Mouse (Mus musculus): ENCODE data around the gene Irgc1. TPM values are rescaled to one million over a fixed set of nuclear protein-coding genes. Genes with fewer than 3 reads are reported as not detected.

Gene Irgc1
- polyA plus RNA-seq, 1 experiment from 2014 or later, result not detected

- Histone ChIP-seq H3K27me3 (ENCODE audit: control insufficient read depth, insufficient read depth, low read length) (no peaks in the 10 kb centered on the region), H3K36me3 (ENCODE audit: control insufficient read depth, insufficient read depth, low read length) (peaks cover 2% of the 10 kb centered on the region; the same call in 1 of the 2 replicates), H3K4me2 (no peak overlapping the region), H3K4me1 (ENCODE audit: control insufficient read depth, insufficient read depth, low read length) (peaks cover 4% of the 10 kb centered on the region; the same call in 1 of the 2 replicates), H3K27ac (ENCODE audit: low read depth, low read length) (no peak overlapping the region), H3K9ac (ENCODE audit: low read depth, low read length) (no peak overlapping the region), H3K9me3 (replicated peaks; ENCODE audit: control insufficient read depth, low read length) (no peaks in the 10 kb centered on the region), H3K4me3 (ENCODE audit: low read depth, low read length) (no peak overlapping the region)
- 82% methylated on average over 15 of the region's 15 CpGs for WGBS (ENCODE audit: insufficient replicate concordance)
- no peak for ATAC-seq (replicated peaks; ENCODE audit: insufficient number of reproducible peaks, low FRiP score, low TSS enrichment)
Measured at GRCm38 (mm10) chr7:24423107-24423763, 28.9 kb downstream of the Irgc1 start.

GRCm38 (mm10) chr7:24422251-24422650, 29.8 kb downstream of the Irgc1 start:
- H3K4me1 ChIP-seq (ENCODE audit: control insufficient read depth, insufficient read depth, low read length), result peaks cover 4% of the 10 kb centered on the region; the same call in 1 of the 2 replicates
- ATAC-seq (replicated peaks; ENCODE audit: insufficient number of reproducible peaks, low FRiP score, low TSS enrichment), result no peak
- H3K4me3 ChIP-seq (ENCODE audit: low read depth, low read length), result no peak overlapping the region
- H3K27ac ChIP-seq (ENCODE audit: low read depth, low read length), result no peak overlapping the region
- no peaks in the 10 kb centered on the region for H3K27me3 ChIP-seq (ENCODE audit: control insufficient read depth, insufficient read depth, low read length)
- 70% methylated on average over 8 of the region's 8 CpGs for WGBS (ENCODE audit: insufficient replicate concordance)
- H3K9me3 ChIP-seq (replicated peaks; ENCODE audit: control insufficient read depth, low read length), result no peaks in the 10 kb centered on the region
- no peak overlapping the region for H3K4me2 ChIP-seq
- peaks cover 2% of the 10 kb centered on the region; the same call in 1 of the 2 replicates for H3K36me3 ChIP-seq (ENCODE audit: control insufficient read depth, insufficient read depth, low read length)
- H3K9ac ChIP-seq (ENCODE audit: low read depth, low read length), result no peak overlapping the region

- peaks cover 5% of the 10 kb centered on the region for H3K36me3 ChIP-seq (ENCODE audit: control insufficient read depth, insufficient read depth, low read length)
- WGBS (ENCODE audit: insufficient replicate concordance), result 70% methylated on average over 7 of the region's 7 CpGs
Measured at GRCm38 (mm10) chr7:24421648-24422047, 30.4 kb downstream of the Irgc1 start.

GRCm38 (mm10) chr7:24419579-24419978, 32.5 kb downstream of the Irgc1 start:
- Histone ChIP-seq H3K4me2 (no peak overlapping the region), H3K9ac (ENCODE audit: low read depth, low read length) (no peak overlapping the region), H3K36me3 (ENCODE audit: control insufficient read depth, insufficient read depth, low read length) (peaks cover 5% of the 10 kb centered on the region), H3K4me1 (ENCODE audit: control insufficient read depth, insufficient read depth, low read length) (peaks cover 2% of the 10 kb centered on the region; the same call in 1 of the 2 replicates), H3K27me3 (ENCODE audit: control insufficient read depth, insufficient read depth, low read length) (no peaks in the 10 kb centered on the region), H3K4me3 (ENCODE audit: low read depth, low read length) (no peak overlapping the region), H3K9me3 (replicated peaks; ENCODE audit: control insufficient read depth, low read length) (no peaks in the 10 kb centered on the region), H3K27ac (ENCODE audit: low read depth, low read length) (no peak overlapping the region)
- 73% methylated on average over 8 of the region's 8 CpGs for WGBS (ENCODE audit: insufficient replicate concordance)
- no peak for ATAC-seq (replicated peaks; ENCODE audit: insufficient number of reproducible peaks, low FRiP score, low TSS enrichment)

More at GRCm38 (mm10) chr7:24421648-24422047, 30.4 kb downstream of the Irgc1 start:
- H3K4me1 ChIP-seq (ENCODE audit: control insufficient read depth, insufficient read depth, low read length), result peaks cover 4% of the 10 kb centered on the region; the same call in 1 of the 2 replicates
- H3K4me3 ChIP-seq (ENCODE audit: low read depth, low read length), result no peak overlapping the region
- H3K9me3 ChIP-seq (replicated peaks; ENCODE audit: control insufficient read depth, low read length), result no peaks in the 10 kb centered on the region
- H3K27me3 ChIP-seq (ENCODE audit: control insufficient read depth, insufficient read depth, low read length), result no peaks in the 10 kb centered on the region
- no peak overlapping the region for H3K27ac ChIP-seq (ENCODE audit: low read depth, low read length)
- H3K4me2 ChIP-seq, result no peak overlapping the region
- ATAC-seq (replicated peaks; ENCODE audit: insufficient number of reproducible peaks, low FRiP score, low TSS enrichment), result no peak
- H3K9ac ChIP-seq (ENCODE audit: low read depth, low read length), result no peak overlapping the region

- Histone ChIP-seq H3K27me3 (ENCODE audit: control insufficient read depth, insufficient read depth, low read length) (no peaks in the 10 kb centered on the region), H3K36me3 (ENCODE audit: control insufficient read depth, insufficient read depth, low read length) (peaks cover 3% of the 10 kb centered on the region; the same call in 1 of the 2 replicates), H3K9me3 (replicated peaks; ENCODE audit: control insufficient read depth, low read length) (no peaks in the 10 kb centered on the region), H3K27ac (ENCODE audit: low read depth, low read length) (peak overlapping the region; percentile 65), H3K9ac (ENCODE audit: low read depth, low read length) (no peak overlapping the region), H3K4me1 (ENCODE audit: control insufficient read depth, insufficient read depth, low read length) (peaks cover 3% of the 10 kb centered on the region; the same call in 1 of the 2 replicates), H3K4me2 (no peak overlapping the region), H3K4me3 (ENCODE audit: low read depth, low read length) (no peak overlapping the region)
- WGBS (ENCODE audit: insufficient replicate concordance), result 56% methylated on average over 7 of the region's 7 CpGs
- ATAC-seq (replicated peaks; ENCODE audit: insufficient number of reproducible peaks, low FRiP score, low TSS enrichment), result no peak
Measured at GRCm38 (mm10) chr7:24415261-24415660, 36.8 kb downstream of the Irgc1 start.

GRCm38 (mm10) chr7:24413630-24414029, 38.5 kb downstream of the Irgc1 start:
- Histone ChIP-seq H3K36me3 (ENCODE audit: control insufficient read depth, insufficient read depth, low read length) (peaks cover 3% of the 10 kb centered on the region; the same call in 1 of the 2 replicates), H3K9ac (ENCODE audit: low read depth, low read length) (no peak overlapping the region), H3K4me2 (no peak overlapping the region), H3K4me3 (ENCODE audit: low read depth, low read length) (no peak overlapping the region), H3K4me1 (ENCODE audit: control insufficient read depth, insufficient read depth, low read length) (peaks cover 3% of the 10 kb centered on the region; the same call in 1 of the 2 replicates), H3K27ac (ENCODE audit: low read depth, low read length) (no peak overlapping the region), H3K9me3 (replicated peaks; ENCODE audit: control insufficient read depth, low read length) (no peaks in the 10 kb centered on the region), H3K27me3 (ENCODE audit: control insufficient read depth, insufficient read depth, low read length) (no peaks in the 10 kb centered on the region)
- ATAC-seq (replicated peaks; ENCODE audit: insufficient number of reproducible peaks, low FRiP score, low TSS enrichment), result no peak
- WGBS (ENCODE audit: insufficient replicate concordance), result 73% methylated on average over 3 of the region's 3 CpGs

- WGBS (ENCODE audit: insufficient replicate concordance), result 67% methylated on average over 3 of the region's 3 CpGs
- H3K9ac ChIP-seq (ENCODE audit: low read depth, low read length), result no peak overlapping the region
- H3K27ac ChIP-seq (ENCODE audit: low read depth, low read length), result no peak overlapping the region
- ATAC-seq (replicated peaks; ENCODE audit: insufficient number of reproducible peaks, low FRiP score, low TSS enrichment), result no peak
- no peaks in the 10 kb centered on the region for H3K27me3 ChIP-seq (ENCODE audit: control insufficient read depth, insufficient read depth, low read length)
- no peaks in the 10 kb centered on the region for H3K9me3 ChIP-seq (replicated peaks; ENCODE audit: control insufficient read depth, low read length)
- 0 out of 2 replicates have a peak, but pooled peaks cover 5% of the 10 kb centered on the region for H3K36me3 ChIP-seq (ENCODE audit: control insufficient read depth, insufficient read depth, low read length)
- no peak overlapping the region for H3K4me2 ChIP-seq
- no peak overlapping the region for H3K4me3 ChIP-seq (ENCODE audit: low read depth, low read length)
- H3K4me1 ChIP-seq (ENCODE audit: control insufficient read depth, insufficient read depth, low read length), result peaks cover 3% of the 10 kb centered on the region; the same call in 1 of the 2 replicates
Measured at GRCm38 (mm10) chr7:24410831-24411230, 41.3 kb downstream of the Irgc1 start.

- WGBS (ENCODE audit: insufficient replicate concordance), result 95% methylated on average over 6 of the region's 6 CpGs
- no peak overlapping the region for H3K4me2 ChIP-seq
- no peak for ATAC-seq (replicated peaks; ENCODE audit: insufficient number of reproducible peaks, low FRiP score, low TSS enrichment)
- H3K9ac ChIP-seq (ENCODE audit: low read depth, low read length), result no peak overlapping the region
- H3K36me3 ChIP-seq (ENCODE audit: control insufficient read depth, insufficient read depth, low read length), result 0 out of 2 replicates have a peak, but pooled peaks cover 5% of the 10 kb centered on the region
- peaks cover 3% of the 10 kb centered on the region; the same call in 1 of the 2 replicates for H3K4me1 ChIP-seq (ENCODE audit: control insufficient read depth, insufficient read depth, low read length)
- no peak overlapping the region for H3K27ac ChIP-seq (ENCODE audit: low read depth, low read length)
- no peaks in the 10 kb centered on the region for H3K9me3 ChIP-seq (replicated peaks; ENCODE audit: control insufficient read depth, low read length)
- H3K4me3 ChIP-seq (ENCODE audit: low read depth, low read length), result no peak overlapping the region
- H3K27me3 ChIP-seq (ENCODE audit: control insufficient read depth, insufficient read depth, low read length), result no peaks in the 10 kb centered on the region
Measured at GRCm38 (mm10) chr7:24410123-24410522, 42.0 kb downstream of the Irgc1 start.

GRCm38 (mm10) chr7:24408186-24408585, 43.9 kb downstream of the Irgc1 start:
- no peaks in the 10 kb centered on the region for H3K27me3 ChIP-seq (ENCODE audit: control insufficient read depth, insufficient read depth, low read length)
- WGBS (ENCODE audit: insufficient replicate concordance), result 83% methylated on average over 9 of the region's 9 CpGs
- peaks cover 12% of the 10 kb centered on the region for H3K36me3 ChIP-seq (ENCODE audit: control insufficient read depth, insufficient read depth, low read length)
- no peaks in the 10 kb centered on the region for H3K4me1 ChIP-seq (ENCODE audit: control insufficient read depth, insufficient read depth, low read length)
- no peak for ATAC-seq (replicated peaks; ENCODE audit: insufficient number of reproducible peaks, low FRiP score, low TSS enrichment)
- H3K9ac ChIP-seq (ENCODE audit: low read depth, low read length), result no peak overlapping the region
- no peak overlapping the region for H3K4me3 ChIP-seq (ENCODE audit: low read depth, low read length)
- H3K9me3 ChIP-seq (replicated peaks; ENCODE audit: control insufficient read depth, low read length), result no peaks in the 10 kb centered on the region
- H3K4me2 ChIP-seq, result no peak overlapping the region
- H3K27ac ChIP-seq (ENCODE audit: low read depth, low read length), result no peak overlapping the region

Data from heart, embryonic 11.5 days (tissue).